Mouse (Mus musculus) hindbrain, embryonic 16.5 days (tissue): ENCODE data around the gene Decr2. TPM values are rescaled to one million over a fixed set of nuclear protein-coding genes. Genes with fewer than 3 reads are reported as not detected.

Experiments
- ATAC-seq: fragments of 200-750 bp; cut with Nextera tagmentation; 2 replicates; pipeline ENCODE4 v1.8.0; 2017; ENCODE audit warnings: moderate TSS enrichment, moderate library complexity
- H3K27ac ChIP-seq: fragments of 300-500 bp; sonication (generic); 2 replicates; pipeline ENCODE4 v1.5.1; 2014; ENCODE audit warnings: low read depth, mild to moderate bottlenecking, control low read depth, low read length, moderate library complexity
- H3K27me3 ChIP-seq: fragments of 300-500 bp; sonication (generic); replicated peaks from 2 replicates; pipeline ENCODE4 v1.6.1; 2014; ENCODE audit warnings: low read length; ENCODE audit not compliant: control insufficient read depth, insufficient read depth
- H3K36me3 ChIP-seq: fragments of 300-500 bp; sonication (generic); 2 replicates; pipeline ENCODE4 v1.6.1; 2014; ENCODE audit warnings: mild to moderate bottlenecking, low read length, moderate library complexity, mixed read lengths; ENCODE audit not compliant: control insufficient read depth, insufficient read depth
- H3K4me1 ChIP-seq: fragments of 300-500 bp; sonication (generic); 2 replicates; pipeline ENCODE4 v1.6.1; 2014; ENCODE audit warnings: low read depth, low read length; ENCODE audit not compliant: control insufficient read depth, insufficient read depth
- H3K4me2 ChIP-seq: fragments of 300-500 bp; sonication (generic); 2 replicates; pipeline ENCODE4 v1.6.1; 2014; ENCODE audit warnings: mild to moderate bottlenecking, low read length, control low read depth, moderate library complexity
- H3K4me3 ChIP-seq: fragments of 300-500 bp; sonication (generic); 2 replicates; pipeline ENCODE4 v1.5.1; 2014; ENCODE audit warnings: mild to moderate bottlenecking, low read length, control low read depth, moderate library complexity
- H3K9ac ChIP-seq: fragments of 300-500 bp; sonication (generic); 2 replicates; pipeline ENCODE4 v1.6.1; 2014; ENCODE audit warnings: low read depth, mild to moderate bottlenecking, control low read depth, low read length, moderate library complexity
- H3K9me3 ChIP-seq: fragments of 300-500 bp; sonication (generic); 2 replicates; pipeline ENCODE4 v1.6.1; 2014; ENCODE audit warnings: mild to moderate bottlenecking, low read length, moderate library complexity; ENCODE audit not compliant: control insufficient read depth
- WGBS: fragments of 180-500 bp; shearing (Covaris S2); extraction: QIAGEN DNeasy Blood & Tissue Kit; methylation state at CpG from one replicate; pipeline ENCODE4 v1.1.7; 2014; 5-methylcytosine and 5-hydroxymethylcytosine counted together
- polyA plus RNA-seq: library from polyadenylated mRNA; unstranded; fragments of >200 nt; fragmentation: Nextera tagmentation; extraction: Ambion mirVana; gene quantifications from 2 replicates; pipeline ENCODE4 v1.2.1, GENCODE M21; 2015

The Decr2 gene
- polyA plus RNA-seq, 1 experiment from 2014 or later = 45.7 TPM

DNA sequence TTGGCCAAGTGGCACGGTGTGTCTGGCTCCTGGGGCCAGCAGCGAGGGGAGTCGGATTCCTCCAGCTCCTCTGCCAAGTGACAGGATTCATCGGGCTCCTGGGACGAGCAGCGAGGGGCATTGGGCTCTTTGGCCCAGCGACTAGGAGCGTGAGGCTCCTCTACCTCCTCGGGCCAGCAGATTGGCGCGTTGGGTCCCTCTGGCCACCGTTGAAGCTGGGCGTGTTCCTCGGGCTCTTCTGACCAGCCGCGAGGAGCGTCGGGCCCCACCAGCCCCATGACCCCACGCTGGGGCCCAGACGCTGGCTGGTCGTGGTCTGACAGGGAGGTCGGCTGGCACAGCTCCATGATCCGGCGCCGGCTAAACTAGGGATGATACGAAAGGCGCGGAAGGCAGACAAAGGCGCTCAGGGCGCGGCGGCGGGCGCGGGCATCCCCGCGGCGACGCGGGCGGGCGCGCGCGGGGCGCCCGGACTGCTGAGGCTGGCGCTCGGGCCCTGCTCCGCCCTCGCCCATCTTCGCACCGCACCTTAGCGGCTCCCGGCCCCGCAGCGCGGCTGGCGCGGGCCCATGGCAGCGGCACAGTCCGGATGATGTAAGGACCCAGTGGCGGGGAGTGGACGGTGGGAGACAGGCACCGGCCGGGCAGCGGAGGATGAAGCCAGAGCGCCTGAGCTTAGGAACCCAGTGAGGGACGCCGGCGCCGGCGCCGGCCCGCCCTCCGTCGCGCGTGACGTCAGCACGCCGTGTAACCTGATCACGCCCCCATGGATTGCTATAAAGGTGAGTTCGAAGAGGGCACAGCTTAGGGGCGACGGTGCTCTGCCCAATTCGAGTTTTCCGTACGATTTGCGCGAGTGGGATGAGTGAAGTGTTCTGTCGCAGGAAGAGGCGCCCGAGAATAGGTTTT, 21.1 kb downstream of the Decr2 start, which contains the start of gene Rab11fip3:
Gene Rab11fip3 (minus strand): TSS at position 725 of the 909 bp plus-strand sequence.
- no peaks in the 10 kb centered on the region for H3K9me3 ChIP-seq
- peak within 1 kb of the TSS; percentile 97 for H3K9ac ChIP-seq
- peak within 1 kb of the TSS; percentile 82 for H3K4me3 ChIP-seq
- peaks cover 4% of the 10 kb centered on the region; the same call in 1 of the 2 replicates for H3K27me3 ChIP-seq
- under 1% methylated on average over 87 of the region's 94 CpGs for WGBS
- peak; percentile 95 for ATAC-seq
- H3K27ac ChIP-seq = peak within 1 kb of the TSS; percentile 94
- no peaks in the 10 kb centered on the region for H3K36me3 ChIP-seq
- H3K4me2 ChIP-seq = peak within 1 kb of the TSS; percentile 97
- peaks cover 37% of the 10 kb centered on the region for H3K4me1 ChIP-seq

GRCm38 (mm10) chr17:26068024-26068830, 21.9 kb downstream of the Decr2 start:
- Histone ChIP-seq H3K27ac (peak overlapping the region; percentile 94), H3K4me2 (peak overlapping the region; percentile 97), H3K9me3 (no peaks in the 10 kb centered on the region), H3K9ac (peak overlapping the region; percentile 97), H3K4me1 (peaks cover 37% of the 10 kb centered on the region), H3K4me3 (peak overlapping the region; percentile 82), H3K27me3 (peaks cover 4% of the 10 kb centered on the region; the same call in 1 of the 2 replicates), H3K36me3 (no peaks in the 10 kb centered on the region)
- under 1% methylated on average over 42 of the region's 44 CpGs for WGBS
- peak; percentile 17; the same call in 1 of the 2 replicates for ATAC-seq

DNA sequence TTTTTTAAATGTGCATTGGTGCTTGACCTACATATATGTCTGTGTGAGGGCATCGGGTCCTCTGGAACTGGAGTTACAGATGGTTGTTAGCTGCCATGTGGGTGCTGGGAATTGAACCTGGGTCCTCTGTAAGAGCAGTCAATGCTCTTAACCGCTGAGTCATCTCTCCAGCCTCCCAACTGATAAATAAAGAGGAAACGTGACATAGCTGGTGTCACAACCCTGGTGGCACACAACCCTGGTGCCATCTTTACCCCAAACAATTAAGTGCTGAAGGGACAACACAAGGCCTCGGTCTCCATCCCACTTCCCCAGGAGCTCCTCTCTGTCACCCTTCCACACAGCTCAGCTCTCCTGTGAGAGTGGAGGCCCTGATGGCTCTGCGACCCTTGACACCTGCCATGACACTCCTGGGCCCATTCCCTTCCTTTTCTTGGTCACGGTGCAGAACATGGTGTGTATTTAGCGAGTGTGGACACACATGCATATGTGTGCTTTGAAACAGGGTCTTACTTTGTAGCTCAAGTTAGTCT, 23.6 kb downstream of the Decr2 start:
- no peaks in the 10 kb centered on the region for H3K9me3 ChIP-seq
- peaks cover 42% of the 10 kb centered on the region for H3K4me1 ChIP-seq
- H3K9ac ChIP-seq = peak overlapping the region; percentile 55; the same call in 1 of the 2 replicates
- ATAC-seq = no peak
- WGBS = 89% methylated on average over 7 of the region's 7 CpGs
- peak overlapping the region; percentile 82 for H3K4me3 ChIP-seq
- no peak overlapping the region for H3K27ac ChIP-seq
- no peaks in the 10 kb centered on the region for H3K27me3 ChIP-seq
- H3K36me3 ChIP-seq = no peaks in the 10 kb centered on the region
- peak overlapping the region; percentile 97 for H3K4me2 ChIP-seq

DNA sequence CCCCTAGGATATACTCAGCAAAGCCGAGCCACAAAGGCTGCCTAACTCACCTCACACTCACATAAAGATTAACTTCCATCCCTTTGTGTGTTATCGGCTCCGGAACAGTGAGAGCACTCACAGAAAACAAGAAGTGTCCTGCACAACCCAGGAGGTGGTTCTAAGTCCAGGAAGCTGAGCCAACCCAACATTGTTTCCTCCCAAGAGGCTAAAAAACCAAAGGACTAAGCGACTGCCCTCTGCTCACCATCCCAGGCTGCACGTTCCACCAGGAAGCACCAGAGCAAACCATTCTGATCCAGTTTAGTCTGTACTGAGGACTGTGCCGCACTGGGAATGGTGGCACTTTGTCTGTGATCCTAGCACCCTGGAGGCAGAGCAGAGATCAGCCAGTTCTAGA, 25.2 kb downstream of the Decr2 start:
- no peaks in the 10 kb centered on the region for H3K36me3 ChIP-seq
- no peak overlapping the region for H3K4me3 ChIP-seq
- H3K9ac ChIP-seq = no peak overlapping the region
- H3K4me1 ChIP-seq = peaks cover 40% of the 10 kb centered on the region
- H3K27me3 ChIP-seq = no peaks in the 10 kb centered on the region
- WGBS = 59% methylated on average over 6 of the region's 6 CpGs
- H3K27ac ChIP-seq = no peak overlapping the region
- no peaks in the 10 kb centered on the region for H3K9me3 ChIP-seq
- peak overlapping the region; percentile 32 for H3K4me2 ChIP-seq
- ATAC-seq = no peak

- WGBS = 83% methylated on average over 9 of the region's 9 CpGs
- H3K27me3 ChIP-seq = no peaks in the 10 kb centered on the region
- H3K27ac ChIP-seq = no peak overlapping the region
- peaks cover 5% of the 10 kb centered on the region; the same call in 1 of the 2 replicates for H3K4me1 ChIP-seq
- ATAC-seq = no peak
- H3K4me3 ChIP-seq = no peak overlapping the region
- H3K36me3 ChIP-seq = peaks cover 6% of the 10 kb centered on the region
- no peak overlapping the region for H3K9ac ChIP-seq
- H3K9me3 ChIP-seq = no peaks in the 10 kb centered on the region
- no peak overlapping the region for H3K4me2 ChIP-seq
Observed at GRCm38 (mm10) chr17:26057787-26058567, 32.2 kb downstream of the Decr2 start.

DNA sequence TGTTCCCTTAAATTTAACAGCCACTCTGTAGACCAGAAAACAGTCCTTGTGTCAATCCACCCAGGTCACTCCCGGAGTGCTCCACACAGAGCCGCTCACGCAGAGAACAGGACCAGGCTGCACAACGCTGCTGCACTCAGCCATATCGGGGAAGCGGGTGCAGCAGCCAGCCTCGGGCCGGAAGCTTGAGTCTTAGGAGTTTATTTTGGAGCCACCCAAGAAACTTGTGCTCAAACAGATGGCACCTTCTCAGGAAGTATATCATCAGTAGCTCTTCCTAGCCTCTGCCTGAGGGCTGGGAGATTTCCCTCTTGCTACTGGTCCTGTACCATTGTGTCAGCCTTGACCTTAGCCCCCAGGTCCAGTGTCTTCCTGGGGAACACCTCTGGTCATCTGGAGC, 32.9 kb downstream of the Decr2 start:
- H3K4me1 ChIP-seq = peaks cover under 1% of the 10 kb centered on the region; the same call in 1 of the 2 replicates
- 90% methylated on average over 8 of the region's 8 CpGs for WGBS
- no peaks in the 10 kb centered on the region for H3K9me3 ChIP-seq
- no peak overlapping the region for H3K4me2 ChIP-seq
- H3K36me3 ChIP-seq = peaks cover 6% of the 10 kb centered on the region
- H3K9ac ChIP-seq = no peak overlapping the region
- ATAC-seq = no peak
- no peak overlapping the region for H3K27ac ChIP-seq
- no peaks in the 10 kb centered on the region for H3K27me3 ChIP-seq
- no peak overlapping the region for H3K4me3 ChIP-seq

GRCm38 (mm10) chr17:26055164-26055563, 35.0 kb downstream of the Decr2 start:
- 47% methylated on average over 6 of the region's 6 CpGs for WGBS
- no peak for ATAC-seq
- H3K9ac ChIP-seq = no peak overlapping the region
- no peaks in the 10 kb centered on the region for H3K9me3 ChIP-seq
- no peaks in the 10 kb centered on the region for H3K27me3 ChIP-seq
- no peak overlapping the region for H3K27ac ChIP-seq
- H3K36me3 ChIP-seq = peaks cover 6% of the 10 kb centered on the region
- H3K4me3 ChIP-seq = no peak overlapping the region
- no peak overlapping the region for H3K4me2 ChIP-seq
- H3K4me1 ChIP-seq = no peaks in the 10 kb centered on the region

- Histone ChIP-seq H3K4me2 (no peak overlapping the region), H3K27me3 (no peaks in the 10 kb centered on the region), H3K36me3 (peaks cover 5% of the 10 kb centered on the region), H3K9me3 (no peaks in the 10 kb centered on the region), H3K9ac (no peak overlapping the region), H3K4me3 (no peak overlapping the region), H3K27ac (no peak overlapping the region), H3K4me1 (no peaks in the 10 kb centered on the region)
- WGBS = 79% methylated on average over 17 of the region's 17 CpGs
- ATAC-seq = no peak
Observed at GRCm38 (mm10) chr17:26054133-26054845, 35.8 kb downstream of the Decr2 start.
